Mouse (Mus musculus) CH12.LX (cell line): ENCODE measurements at regions not wholly inside any gene's neighbourhood (a gene's known extent, or its start where the extent isn't known, plus 50 kb on each side); places are given as distances from the start of the nearest gene placed in this dataset.

Experiments used
- CTCF ChIP-seq, 2 experiments: IDR thresholded peaks in 1 of 2; conservative IDR thresholded peaks in 1 of 2; 2 replicates each; pipeline ENCODE4 v1.5.1; 2011 to 2012; ENCODE audit warnings: low read depth in 2 of 2, low read length in 2 of 2, improper control_type of control experiment in 1 of 2, inconsistent platforms in 1 of 2, mild to moderate bottlenecking in 1 of 2, moderate library complexity in 1 of 2
- E2F4 ChIP-seq: IDR thresholded peaks from 2 replicates; pipeline ENCODE4 v1.6.1; 2011; ENCODE audit warnings: low read depth, low read length, improper control_type of control experiment; ENCODE audit not compliant: insufficient replicate concordance
- ELF1 ChIP-seq: IDR thresholded peaks from 2 replicates; pipeline ENCODE4 v1.6.1; 2014; ENCODE audit warnings: low read depth, mild to moderate bottlenecking, inconsistent platforms, low read length, improper control_type of control experiment
- EP300 ChIP-seq: IDR thresholded peaks from 2 replicates; pipeline ENCODE4 v1.6.1; 2011; ENCODE audit warnings: low read length, improper control_type of control experiment
- HCFC1 ChIP-seq: IDR thresholded peaks from 2 replicates; pipeline ENCODE4 v1.6.1; 2012; ENCODE audit warnings: low read depth, mild to moderate bottlenecking, inconsistent platforms, low read length, improper control_type of control experiment
- POLR2A ChIP-seq: IDR thresholded peaks from 2 replicates; pipeline ENCODE4 v1.6.1; 2011; ENCODE audit warnings: low read depth, mild to moderate bottlenecking, improper control_type of control experiment, low read length
- SIN3A ChIP-seq: IDR thresholded peaks from 2 replicates; pipeline ENCODE4 v1.6.1; 2012; ENCODE audit warnings: low read length, improper control_type of control experiment, inconsistent platforms

GRCm38 (mm10) chr3:52520609-52520947 is 252.4 kb downstream of the Foxo1 start:
- TF ChIP-seq CTCF (conservative IDR thresholded peaks at IDR 0.05 in 1 of 2, IDR thresholded peaks at IDR 0.05 in 1 of 2; ENCODE audit: low read depth in 2 of 2, low read length in 2 of 2): no peak
- TF ChIP-seq E2F4: no peak
- no peak for TF ChIP-seq HCFC1
- TF ChIP-seq POLR2A: no peak
- TF ChIP-seq EP300: no peak
- TF ChIP-seq ELF1: no peak
- TF ChIP-seq SIN3A: no peak
